Mouse (Mus musculus) layer of hippocampus, adult 9-10 months (tissue): Measurements from ENCODE around the gene Eral1.
"Not testable (repeated sequence)": the region's sequence is repeated elsewhere in the genome, so short reads cannot be mapped to it uniquely, and the experiment has no call there.

Source experiments
- DNase-seq: peaks from one replicate; pipeline ENCODE4 v3.0.0; 2022; ENCODE audit warnings: low spot score

Gene Eral1

GRCm38 (mm10) chr11:78087756-78088281 is 7.6 kb upstream of the Eral1 start:
- no peak for DNase-seq

GRCm38 (mm10) chr11:78086925-78087479 is 6.8 kb upstream of the Eral1 start:
- no peak for DNase-seq

- DNase-seq: no peak
These were observed 3.4 kb upstream of the Eral1 start for GRCm38 (mm10) chr11:78083595-78083994.

GRCm38 (mm10) chr11:78074666-78075065 is 5.5 kb downstream of the Eral1 start:
- DNase-seq: no peak

- DNase-seq: no peak
These were observed 5.9 kb downstream of the Eral1 start for GRCm38 (mm10) chr11:78074277-78074652.

GRCm38 (mm10) chr11:78073577-78074276 is 6.5 kb downstream of the Eral1 start:
- DNase-seq: no peak

- no peak for DNase-seq
These were observed 7.6 kb downstream of the Eral1 start for GRCm38 (mm10) chr11:78072425-78073130.

- DNase-seq: no peak
These were observed 8.2 kb downstream of the Eral1 start for GRCm38 (mm10) chr11:78071938-78072337.

GRCm38 (mm10) chr11:78069646-78070045 is 10.5 kb downstream of the Eral1 start:
- DNase-seq: no peak

- no peak for DNase-seq
These were observed 11.1 kb downstream of the Eral1 start for GRCm38 (mm10) chr11:78069130-78069529.

GRCm38 (mm10) chr11:78067566-78067965 is 12.6 kb downstream of the Eral1 start:
- DNase-seq: no peak

- DNase-seq: no peak
These were observed 13.5 kb downstream of the Eral1 start for GRCm38 (mm10) chr11:78066641-78067040.

GRCm38 (mm10) chr11:78065906-78066305 is 14.3 kb downstream of the Eral1 start:
- DNase-seq: no peak

GRCm38 (mm10) chr11:78062563-78062962 is 17.6 kb downstream of the Eral1 start:
- no peak for DNase-seq

- DNase-seq: no peak
These were observed 20.1 kb downstream of the Eral1 start for GRCm38 (mm10) chr11:78059833-78060757.

- DNase-seq: no peak
These were observed 23.2 kb downstream of the Eral1 start for GRCm38 (mm10) chr11:78056946-78057345.

GRCm38 (mm10) chr11:78053078-78053477 is 27.1 kb downstream of the Eral1 start:
- DNase-seq: no peak

GRCm38 (mm10) chr11:78048637-78049036 is 31.5 kb downstream of the Eral1 start:
- DNase-seq: not testable (repeated sequence)

GRCm38 (mm10) chr11:78044758-78045251 is 35.4 kb downstream of the Eral1 start:
- no peak for DNase-seq

GRCm38 (mm10) chr11:78042290-78042870 is 37.8 kb downstream of the Eral1 start:
- DNase-seq: not testable (repeated sequence)

GRCm38 (mm10) chr11:78040878-78041277 is 39.3 kb downstream of the Eral1 start:
- DNase-seq: no peak
